Comparison of ENCODE assay signal across 14 mouse cellular contexts in genomic region chr19:20344052-20344451, GRCm38 (mm10). TPM values are rescaled to one million over a fixed set of nuclear protein-coding genes. Genes with fewer than 3 reads are reported as not detected.
DNase-seq lines count a peak whose midpoint lies in the region; ATAC-seq and TF ChIP-seq lines count a peak whose summit lies in the region.
"Had no signal": no experiment of that assay in that cellular context is flagged by ENCODE, and none has a peak within 500 bp of the region (broad histone marks: within the 10 kb centered on the region; RNA-seq: fewer than 3 reads in every experiment).

No protein-coding gene starts in this region.

- no peak for DNase-seq in left cerebral cortex, adult 2 months (ENCODE audit: extremely low spot score in 1 of 2, low spot score in 2 of 2)
- DNase-seq in left cerebral cortex, postnatal 4 days = no peak
- no peak for DNase-seq in neural tube, embryonic 10.5 days (ENCODE audit: extremely low spot score, low spot score)
- DNase-seq in midbrain, postnatal 0 days (ENCODE audit: low spot score) = no peak
- no peak for DNase-seq in kidney, adult 8-10 months
- DNase-seq in cerebellum, adult 9-10 months = no peak
- DNase-seq: liver, postnatal 0 days had no signal

- H3K9ac ChIP-seq in neural tube, embryonic 13.5 days = no peak overlapping the region
- H3K9ac ChIP-seq in midbrain, postnatal 0 days (replicated peaks; ENCODE audit: low read length, poor library complexity, severe bottlenecking) = no peak overlapping the region
- H3K9ac ChIP-seq: forebrain, postnatal 0 days; liver, postnatal 0 days had no signal

- 0 out of 2 replicates have a peak, but pooled peaks cover 7% of the 10 kb centered on the region for H3K9me3 ChIP-seq in neural tube, embryonic 13.5 days
- 0 out of 2 replicates have a peak, but pooled peaks cover 2% of the 10 kb centered on the region for H3K9me3 ChIP-seq in midbrain, postnatal 0 days (ENCODE audit: low read length)
- H3K9me3 ChIP-seq: limb, embryonic 10.5 days had no signal

- no peak; the same call in 1 of the 2 replicates for ATAC-seq in neural tube, embryonic 13.5 days (ENCODE audit: low read depth)
- ATAC-seq in midbrain, postnatal 0 days (ENCODE audit: low FRiP score) = peak; percentile 48; the same call in 1 of the 2 replicates
- ATAC-seq: intestine, postnatal 0 days; liver, postnatal 0 days had no signal

- 74% methylated on average over 10 of the region's 10 CpGs for WGBS in neural tube, embryonic 13.5 days
- whole genome bisulfite sequencing in midbrain, postnatal 0 days = 48% methylated on average over 10 of the region's 10 CpGs

- intact Hi-C loops in left cerebral cortex, adult 2 months (cut with DNase I) = loop anchor here (1.0 to 10.0 kb wide), 4 partner anchors 569 to 1369 kb away; partner anchors contain the start of gene Rorb
- intact Hi-C loops in left cerebral cortex, postnatal 4 days (cut with DNase I) = loop anchor here (5.0 to 10.0 kb wide), 2 partner anchors 1302 to 1369 kb away; no protein-coding TSS in a partner anchor

- no peaks in the 10 kb centered on the region for H3K36me3 ChIP-seq in neural tube, embryonic 13.5 days
- no peaks in the 10 kb centered on the region for H3K36me3 ChIP-seq in midbrain, postnatal 0 days (ENCODE audit: insufficient read depth, low read length)
- H3K36me3 ChIP-seq: limb, embryonic 10.5 days had no signal

- H3K4me1 ChIP-seq in neural tube, embryonic 13.5 days (replicated peaks) = peaks cover 10% of the 10 kb centered on the region; the same call in 1 of the 2 replicates
- no peaks in the 10 kb centered on the region for H3K4me1 ChIP-seq in midbrain, postnatal 0 days (ENCODE audit: insufficient read depth, low read length)
- H3K4me1 ChIP-seq: limb, embryonic 10.5 days had no signal

- no peak overlapping the region for H3K4me3 ChIP-seq in left cerebral cortex, adult 2 months
- no peak overlapping the region for H3K4me3 ChIP-seq in neural tube, embryonic 13.5 days
- H3K4me3 ChIP-seq in midbrain, postnatal 0 days (ENCODE audit: low read depth, low read length) = no peak overlapping the region
- H3K4me3 ChIP-seq: limb, embryonic 10.5 days; megakaryocyte, embryonic 14.5 days; myocyte had no signal

- no peak for TF ChIP-seq CTCF in left cerebral cortex, adult 2 months (IDR thresholded peaks at IDR 0.05)
- TF ChIP-seq CTCF in midbrain, postnatal 0 days (IDR thresholded peaks at IDR 0.05) = no peak

- H3K4me2 ChIP-seq in neural tube, embryonic 13.5 days = peak overlapping the region; percentile 20
- peak overlapping the region; percentile 35 for H3K4me2 ChIP-seq in midbrain, postnatal 0 days (ENCODE audit: low read depth, low read length, poor library complexity, severe bottlenecking)

- H3K27ac ChIP-seq in left cerebral cortex, adult 2 months = peak overlapping the region; percentile 74
- H3K27ac ChIP-seq in neural tube, embryonic 13.5 days (replicated peaks) = no peak overlapping the region
- H3K27ac ChIP-seq in midbrain, postnatal 0 days (ENCODE audit: low read depth, low read length) = peak overlapping the region; percentile 59; the same call in 1 of the 2 replicates
- H3K27ac ChIP-seq: kidney, postnatal 0 days; limb, embryonic 10.5 days had no signal

- no peaks in the 10 kb centered on the region for H3K27me3 ChIP-seq in neural tube, embryonic 13.5 days
- H3K27me3 ChIP-seq in midbrain, postnatal 0 days (ENCODE audit: insufficient read depth, low read length) = no peaks in the 10 kb centered on the region
- H3K27me3 ChIP-seq: megakaryocyte, embryonic 14.5 days had no signal

RNA-seq across cellular contexts. Expression of gene Anxa1, which starts 46.7 kb away (rescaled TPM):
- 1 to 10 TPM; 1.7 to 2.8 TPM for total RNA-seq in left cerebral cortex, adult 2 months (2021)
- 1 to 10 TPM; 3.5 to 5.7 TPM for total RNA-seq in left cerebral cortex, postnatal 4 days (2021)
- 4.0 and 4.9 TPM in 2 replicates for polyA plus RNA-seq in neural tube, embryonic 13.5 days (2015; fragmentation: Nextera tagmentation; extraction: Ambion mirVana)
- 8.8 and 9.7 TPM in 2 replicates for total RNA-seq in midbrain, postnatal 0 days (2014; rRNA removed)
- 18.6 and 18.9 TPM in 2 replicates for polyA plus RNA-seq in midbrain, postnatal 0 days (2015; fragmentation: Nextera tagmentation; extraction: Ambion mirVana)
